Mouse (Mus musculus): Measurements from ENCODE around the gene B130006D01Rik. TPM values are rescaled to one million over a fixed set of nuclear protein-coding genes. Genes with fewer than 3 reads are reported as not detected.

B130006D01Rik gene
- polyA plus RNA-seq, 1 experiment from 2014 or later = 1.1 TPM

DNA sequence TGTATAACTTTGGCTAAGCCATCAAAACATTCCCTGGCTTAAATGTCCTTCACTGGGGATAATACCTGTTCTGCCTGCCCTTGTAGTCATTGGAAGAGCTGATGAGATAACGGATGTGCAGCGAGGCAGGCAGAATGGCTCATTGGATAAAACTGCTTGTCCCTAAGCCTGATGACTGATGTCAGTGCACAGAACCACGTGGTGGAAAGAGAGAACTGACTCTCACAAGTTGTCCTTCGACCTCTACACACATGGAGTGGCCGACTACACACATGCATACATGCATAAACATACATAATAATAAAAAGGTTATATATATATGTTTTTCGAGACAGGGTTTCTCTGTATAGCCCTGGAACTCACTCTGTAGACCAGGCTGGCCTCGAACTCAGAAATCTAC is 12.9 kb upstream of the B130006D01Rik start:
- H3K4me2 ChIP-seq (ENCODE audit: low read length) = no peak overlapping the region
- H3K9ac ChIP-seq (ENCODE audit: low read length) = no peak overlapping the region
- no peak overlapping the region for H3K27ac ChIP-seq (ENCODE audit: low read depth)
- peaks cover 14% of the 10 kb centered on the region for H3K4me1 ChIP-seq (replicated peaks; ENCODE audit: control insufficient read depth, insufficient read depth, low read length)
- DNase-seq (ENCODE audit: low spot score) (no peak), ATAC-seq (replicated peaks; ENCODE audit: low FRiP score, low TSS enrichment, low read depth) (no peak)
- 82% methylated on average over 7 of the region's 7 CpGs for WGBS
- no peaks in the 10 kb centered on the region for H3K36me3 ChIP-seq (ENCODE audit: control insufficient read depth, insufficient read depth, low read length)
- H3K27me3 ChIP-seq (replicated peaks; ENCODE audit: control insufficient read depth, insufficient read depth, low read length) = no peaks in the 10 kb centered on the region
- no peaks in the 10 kb centered on the region for H3K9me3 ChIP-seq (ENCODE audit: control insufficient read depth, low read length)
- no peak overlapping the region for H3K4me3 ChIP-seq (ENCODE audit: low read depth, low read length)

DNA sequence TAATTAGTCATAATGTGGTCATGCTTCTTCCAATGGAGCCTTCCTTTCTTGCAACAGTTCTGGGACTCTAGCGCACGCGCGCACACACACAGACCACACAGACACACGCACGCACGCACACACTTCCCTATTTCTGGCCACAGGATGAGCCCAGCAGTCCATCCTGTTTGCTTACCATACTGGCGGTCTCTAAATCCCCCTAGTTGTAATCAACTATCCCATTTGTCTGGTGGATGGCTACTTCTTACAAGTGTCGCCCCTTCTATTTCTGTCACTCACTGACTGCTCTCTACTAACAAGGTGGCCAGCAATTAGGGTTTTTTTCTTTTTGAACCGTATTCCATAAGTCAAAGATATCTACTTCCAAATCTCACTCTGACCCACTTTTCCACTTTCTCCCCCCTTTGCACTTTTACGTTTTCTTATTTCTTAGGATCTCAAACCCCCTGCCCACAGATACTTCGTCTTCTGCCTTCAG is 11.3 kb upstream of the B130006D01Rik start:
- peak; percentile 62 for DNase-seq (ENCODE audit: low spot score)
- Histone ChIP-seq H3K36me3 (ENCODE audit: control insufficient read depth, insufficient read depth, low read length) (no peaks in the 10 kb centered on the region), H3K4me3 (ENCODE audit: low read depth, low read length) (peak overlapping the region; percentile 91), H3K27me3 (replicated peaks; ENCODE audit: control insufficient read depth, insufficient read depth, low read length) (no peaks in the 10 kb centered on the region), H3K9ac (ENCODE audit: low read length) (peak overlapping the region; percentile 88), H3K27ac (ENCODE audit: low read depth) (peak overlapping the region; percentile 93), H3K4me2 (ENCODE audit: low read length) (peak overlapping the region; percentile 91), H3K4me1 (replicated peaks; ENCODE audit: control insufficient read depth, insufficient read depth, low read length) (peaks cover 20% of the 10 kb centered on the region), H3K9me3 (ENCODE audit: control insufficient read depth, low read length) (no peaks in the 10 kb centered on the region)
- peak; percentile 47; the same call in 1 of the 2 replicates for ATAC-seq (replicated peaks; ENCODE audit: low FRiP score, low TSS enrichment, low read depth)
- WGBS = 23% methylated on average over 12 of the region's 12 CpGs

DNA sequence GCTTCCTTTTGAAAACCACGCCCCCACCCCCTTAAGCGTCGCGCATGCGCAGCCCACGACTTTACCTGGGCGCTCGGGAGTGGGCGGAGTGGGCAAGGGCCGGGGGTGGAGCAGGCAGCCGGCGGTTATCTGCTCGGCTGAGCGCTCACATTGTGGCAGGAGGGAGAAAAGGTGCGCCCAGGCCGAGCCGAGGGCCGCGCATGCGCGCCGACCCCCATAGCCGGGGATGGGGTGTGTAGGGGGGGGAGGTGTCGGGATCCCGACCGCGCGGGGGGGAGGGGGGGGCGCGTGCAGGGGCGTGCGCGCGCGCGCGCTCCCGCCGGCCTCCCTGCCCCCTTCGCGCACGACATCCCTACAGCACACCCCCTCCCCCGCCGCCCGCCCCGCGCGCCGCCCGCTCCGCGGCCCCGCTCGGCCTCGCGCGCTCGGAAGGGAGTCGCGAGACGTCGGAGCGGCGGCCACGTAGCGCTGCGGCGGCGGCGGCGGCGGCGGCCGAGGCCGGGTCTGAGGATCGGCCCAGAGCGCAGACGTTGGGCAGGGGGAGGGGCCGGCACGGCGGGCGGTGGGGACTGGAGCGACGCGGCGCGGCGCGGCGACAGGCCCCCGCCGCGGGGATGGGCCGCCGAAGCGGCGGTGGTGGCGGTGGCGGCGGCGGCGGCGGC is 10.7 kb upstream of the B130006D01Rik start, which contains the start of gene Zfp652:
Gene Zfp652, plus strand, starts transcription at position 111 of the 662 bp plus-strand sequence.
- H3K4me1 ChIP-seq (replicated peaks; ENCODE audit: control insufficient read depth, insufficient read depth, low read length) = peaks cover 20% of the 10 kb centered on the region
- under 1% methylated on average over 83 of the region's 103 CpGs for WGBS
- H3K4me2 ChIP-seq (ENCODE audit: low read length) = peak within 1 kb of the TSS; percentile 91
- peak; percentile 92 for DNase-seq (ENCODE audit: low spot score)
- no peaks in the 10 kb centered on the region for H3K36me3 ChIP-seq (ENCODE audit: control insufficient read depth, insufficient read depth, low read length)
- H3K9me3 ChIP-seq (ENCODE audit: control insufficient read depth, low read length) = no peaks in the 10 kb centered on the region
- peak; percentile 91 for ATAC-seq (replicated peaks; ENCODE audit: low FRiP score, low TSS enrichment, low read depth)
- H3K9ac ChIP-seq (ENCODE audit: low read length) = peak within 1 kb of the TSS; percentile 88
- H3K27me3 ChIP-seq (replicated peaks; ENCODE audit: control insufficient read depth, insufficient read depth, low read length) = no peaks in the 10 kb centered on the region
- peak within 1 kb of the TSS; percentile 91 for H3K4me3 ChIP-seq (ENCODE audit: low read depth, low read length)
- H3K27ac ChIP-seq (ENCODE audit: low read depth) = peak within 1 kb of the TSS; percentile 93

DNA sequence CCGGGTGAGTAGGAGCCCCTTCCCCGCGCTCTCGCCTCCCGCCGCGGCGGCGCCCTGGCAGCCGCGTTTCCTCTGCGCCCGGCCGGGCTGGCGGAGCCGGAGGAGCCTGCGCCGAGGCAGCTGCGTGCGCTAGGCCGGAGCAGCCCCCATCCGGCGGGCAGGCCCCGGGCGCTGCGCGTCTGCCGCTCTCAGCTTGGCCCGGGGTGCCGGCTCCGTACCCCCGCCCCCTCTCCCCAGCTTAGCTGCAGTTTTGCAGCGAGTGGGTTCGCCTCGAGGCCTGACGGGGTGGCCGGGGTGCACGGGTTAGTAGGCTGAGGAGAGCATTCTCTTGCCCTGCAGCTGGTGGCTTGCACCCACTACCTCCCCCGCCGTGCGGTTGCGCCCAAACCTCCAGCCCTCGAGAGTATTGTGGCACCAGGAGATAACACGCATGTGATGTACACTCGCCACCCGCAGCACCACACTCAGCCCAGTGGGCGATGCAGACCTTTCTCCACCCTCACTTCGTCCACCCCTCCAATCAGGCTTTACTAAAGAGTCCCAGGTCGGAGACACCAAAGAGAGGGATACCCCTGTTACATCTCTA is 10.1 kb upstream of the B130006D01Rik start:
- Histone ChIP-seq H3K4me1 (replicated peaks; ENCODE audit: control insufficient read depth, insufficient read depth, low read length) (peaks cover 20% of the 10 kb centered on the region), H3K4me3 (ENCODE audit: low read depth, low read length) (peak overlapping the region; percentile 91), H3K4me2 (ENCODE audit: low read length) (peak overlapping the region; percentile 91), H3K36me3 (ENCODE audit: control insufficient read depth, insufficient read depth, low read length) (no peaks in the 10 kb centered on the region), H3K9me3 (ENCODE audit: control insufficient read depth, low read length) (no peaks in the 10 kb centered on the region), H3K27me3 (replicated peaks; ENCODE audit: control insufficient read depth, insufficient read depth, low read length) (no peaks in the 10 kb centered on the region), H3K9ac (ENCODE audit: low read length) (peak overlapping the region; percentile 88), H3K27ac (ENCODE audit: low read depth) (peak overlapping the region; percentile 93)
- DNase-seq (ENCODE audit: low spot score) (peak; percentile 82), ATAC-seq (replicated peaks; ENCODE audit: low FRiP score, low TSS enrichment, low read depth) (peak; percentile 68)
- WGBS = under 1% methylated on average over 47 of the region's 49 CpGs

DNA sequence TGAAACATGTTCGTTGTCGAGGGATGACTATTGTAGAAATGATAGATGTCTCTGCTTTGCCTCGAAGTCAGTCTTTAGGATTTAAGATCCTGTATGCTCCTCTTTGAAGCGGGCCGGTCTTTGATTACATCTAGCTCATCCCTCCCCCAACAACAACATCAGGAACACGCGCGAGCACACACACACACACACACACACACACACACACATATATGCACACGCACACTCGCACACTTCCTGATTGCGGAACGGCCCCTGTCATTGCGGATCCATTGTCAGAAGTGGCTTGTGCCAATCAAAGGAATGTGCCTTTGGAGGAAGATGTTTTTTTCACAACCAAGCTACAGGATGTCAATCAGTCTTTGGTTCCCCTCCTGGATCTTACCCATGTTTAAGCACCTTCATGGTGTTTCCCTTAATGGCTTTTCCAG is 9.6 kb upstream of the B130006D01Rik start:
- Histone ChIP-seq H3K4me1 (replicated peaks; ENCODE audit: control insufficient read depth, insufficient read depth, low read length) (peaks cover 20% of the 10 kb centered on the region), H3K9me3 (ENCODE audit: control insufficient read depth, low read length) (no peaks in the 10 kb centered on the region), H3K4me2 (ENCODE audit: low read length) (peak overlapping the region; percentile 91), H3K27me3 (replicated peaks; ENCODE audit: control insufficient read depth, insufficient read depth, low read length) (no peaks in the 10 kb centered on the region), H3K4me3 (ENCODE audit: low read depth, low read length) (peak overlapping the region; percentile 91), H3K9ac (ENCODE audit: low read length) (peak overlapping the region; percentile 88), H3K27ac (ENCODE audit: low read depth) (peak overlapping the region; percentile 93), H3K36me3 (ENCODE audit: control insufficient read depth, insufficient read depth, low read length) (no peaks in the 10 kb centered on the region)
- DNase-seq (ENCODE audit: low spot score) (no peak), ATAC-seq (replicated peaks; ENCODE audit: low FRiP score, low TSS enrichment, low read depth) (no peak)
- WGBS = 1% methylated on average over 13 of the region's 13 CpGs

DNA sequence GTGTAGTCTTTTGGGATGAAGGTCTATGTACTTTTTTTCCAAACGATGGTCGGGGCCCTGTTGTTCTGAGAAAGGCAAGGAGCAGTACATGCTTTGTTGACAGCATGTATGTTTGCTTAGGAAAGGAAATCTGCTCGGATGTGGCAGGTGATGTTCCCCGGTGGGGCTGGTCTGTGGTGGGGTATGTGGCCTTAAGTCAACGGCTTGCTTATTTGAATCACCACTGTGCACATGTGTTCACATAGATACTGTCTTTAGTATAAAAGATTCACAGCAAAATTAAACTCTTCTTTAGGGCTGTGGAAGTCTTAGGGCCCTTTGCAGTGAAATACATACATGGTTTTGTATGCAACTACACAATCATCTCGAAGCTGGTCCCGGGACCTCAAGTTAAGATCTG is 9.0 kb upstream of the B130006D01Rik start:
- Histone ChIP-seq H3K27me3 (replicated peaks; ENCODE audit: control insufficient read depth, insufficient read depth, low read length) (no peaks in the 10 kb centered on the region), H3K4me2 (ENCODE audit: low read length) (peak overlapping the region; percentile 91), H3K4me1 (replicated peaks; ENCODE audit: control insufficient read depth, insufficient read depth, low read length) (peaks cover 20% of the 10 kb centered on the region), H3K9ac (ENCODE audit: low read length) (peak overlapping the region; percentile 88), H3K4me3 (ENCODE audit: low read depth, low read length) (peak overlapping the region; percentile 91), H3K9me3 (ENCODE audit: control insufficient read depth, low read length) (no peaks in the 10 kb centered on the region), H3K27ac (ENCODE audit: low read depth) (no peak overlapping the region), H3K36me3 (ENCODE audit: control insufficient read depth, insufficient read depth, low read length) (no peaks in the 10 kb centered on the region)
- ATAC-seq (replicated peaks; ENCODE audit: low FRiP score, low TSS enrichment, low read depth) (no peak), DNase-seq (ENCODE audit: low spot score) (no peak)
- 37% methylated on average over 7 of the region's 7 CpGs for WGBS

DNA sequence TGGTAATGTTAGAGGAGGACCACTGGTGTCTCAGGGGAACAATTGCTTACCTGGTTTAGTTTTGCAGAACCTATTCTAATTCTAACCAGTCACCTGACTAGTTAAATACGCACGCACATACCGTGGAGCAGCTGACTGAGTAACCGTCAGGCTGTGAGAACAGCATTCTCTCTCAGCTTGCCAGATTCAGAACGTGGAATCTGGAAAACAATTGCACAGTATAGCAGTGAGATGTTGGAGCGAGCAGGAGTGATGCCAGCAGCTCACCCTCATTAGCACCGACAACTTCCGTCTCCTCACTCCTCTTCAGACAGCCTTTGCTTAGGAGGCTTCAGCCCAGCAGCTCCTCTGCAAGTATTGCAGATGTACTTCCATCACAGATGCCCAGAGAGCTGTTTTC is 7.3 kb upstream of the B130006D01Rik start:
- no peak overlapping the region for H3K9ac ChIP-seq (ENCODE audit: low read length)
- no peak overlapping the region for H3K4me3 ChIP-seq (ENCODE audit: low read depth, low read length)
- peaks cover 20% of the 10 kb centered on the region for H3K4me1 ChIP-seq (replicated peaks; ENCODE audit: control insufficient read depth, insufficient read depth, low read length)
- ATAC-seq (replicated peaks; ENCODE audit: low FRiP score, low TSS enrichment, low read depth) = no peak
- no peak for DNase-seq (ENCODE audit: low spot score)
- no peak overlapping the region for H3K27ac ChIP-seq (ENCODE audit: low read depth)
- WGBS = 58% methylated on average over 8 of the region's 8 CpGs
- H3K9me3 ChIP-seq (ENCODE audit: control insufficient read depth, low read length) = no peaks in the 10 kb centered on the region
- H3K36me3 ChIP-seq (ENCODE audit: control insufficient read depth, insufficient read depth, low read length) = no peaks in the 10 kb centered on the region
- no peak overlapping the region for H3K4me2 ChIP-seq (ENCODE audit: low read length)
- H3K27me3 ChIP-seq (replicated peaks; ENCODE audit: control insufficient read depth, insufficient read depth, low read length) = no peaks in the 10 kb centered on the region

DNA sequence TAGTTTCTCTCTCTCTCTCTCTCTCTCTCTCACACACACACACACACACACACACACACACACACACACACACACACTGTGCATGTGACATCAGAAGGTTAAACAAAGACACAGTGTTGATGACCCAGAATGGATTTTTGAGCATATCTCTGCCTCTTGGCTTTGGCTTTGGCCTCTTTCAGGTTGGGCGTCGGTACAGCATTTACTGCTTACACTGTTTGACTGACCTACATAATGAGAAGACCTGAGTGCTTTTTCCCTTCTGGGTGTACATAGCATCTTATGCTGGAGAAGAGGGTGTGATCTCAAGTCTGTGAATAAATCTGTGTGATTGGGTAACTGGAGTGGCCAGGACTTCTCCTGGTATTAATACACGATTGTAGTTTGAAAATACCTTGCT is 4.0 kb upstream of the B130006D01Rik start:
- ATAC-seq (replicated peaks; ENCODE audit: low FRiP score, low TSS enrichment, low read depth) (no peak), DNase-seq (ENCODE audit: low spot score) (no peak)
- Histone ChIP-seq H3K9me3 (ENCODE audit: control insufficient read depth, low read length) (no peaks in the 10 kb centered on the region), H3K27ac (ENCODE audit: low read depth) (no peak overlapping the region), H3K4me3 (ENCODE audit: low read depth, low read length) (no peak overlapping the region), H3K4me2 (ENCODE audit: low read length) (no peak overlapping the region), H3K4me1 (replicated peaks; ENCODE audit: control insufficient read depth, insufficient read depth, low read length) (peaks cover 17% of the 10 kb centered on the region), H3K27me3 (replicated peaks; ENCODE audit: control insufficient read depth, insufficient read depth, low read length) (no peaks in the 10 kb centered on the region), H3K9ac (ENCODE audit: low read length) (no peak overlapping the region), H3K36me3 (ENCODE audit: control insufficient read depth, insufficient read depth, low read length) (no peaks in the 10 kb centered on the region)
- 83% methylated on average over 3 of the region's 3 CpGs for WGBS

All from intestine, embryonic 14.5 days (tissue).